Mouse (Mus musculus) liver, adult (tissue): Measurements from ENCODE around the gene Rnf126.

Experiments
- GATA4 ChIP-seq: IDR thresholded peaks from 2 replicates; pipeline ENCODE4 v1.6.1; 2014; ENCODE audit warnings: mild to moderate bottlenecking, low read length; ENCODE audit not compliant: insufficient replicate concordance

Rnf126 gene

DNA sequence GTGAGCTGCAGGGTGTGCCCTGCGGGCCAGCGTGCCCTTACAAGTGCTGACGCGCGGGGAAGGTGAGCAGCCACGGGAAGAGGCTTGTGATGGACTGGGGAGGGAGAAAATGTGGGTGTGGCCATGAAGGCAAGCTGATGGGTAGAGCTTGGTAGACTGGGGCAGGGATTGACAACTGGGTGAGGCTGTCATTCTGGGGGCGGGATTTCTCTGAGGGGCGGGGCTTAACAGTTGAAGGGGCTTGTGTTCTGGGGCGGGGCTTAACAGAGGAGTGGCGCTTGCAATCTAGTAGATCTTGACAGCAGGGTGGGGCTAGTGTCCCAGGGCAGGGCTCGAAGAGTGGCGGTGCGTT lies 13.9 kb upstream of the Rnf126 start:
- TF ChIP-seq GATA4, result no peak; the same call in 1 of the 2 replicates

GRCm38 (mm10) chr10:79779784-79780663 lies 13.3 kb upstream of the Rnf126 start:
- no peak; the same call in 1 of the 2 replicates for TF ChIP-seq GATA4

DNA sequence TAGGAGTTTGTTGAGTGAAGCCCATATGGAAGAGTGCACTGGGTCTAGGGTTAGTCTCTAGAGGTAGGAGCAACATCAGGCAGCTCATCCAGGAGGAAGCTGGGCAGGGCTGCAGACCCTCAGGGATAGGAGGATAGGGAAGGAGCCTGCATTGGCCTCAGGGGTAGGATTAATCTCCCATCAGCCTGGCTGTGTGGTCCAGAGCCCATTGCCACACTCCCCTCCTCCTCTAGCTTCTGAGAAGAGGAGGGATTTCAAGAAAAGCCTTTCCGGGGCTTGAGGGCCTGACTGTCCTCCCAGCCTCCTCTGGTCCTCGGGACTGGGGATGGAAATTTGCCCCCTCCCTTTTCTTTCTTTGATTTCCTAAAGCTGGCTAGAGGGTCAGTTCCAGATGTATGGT lies 12.4 kb upstream of the Rnf126 start:
- TF ChIP-seq GATA4, result no peak

DNA sequence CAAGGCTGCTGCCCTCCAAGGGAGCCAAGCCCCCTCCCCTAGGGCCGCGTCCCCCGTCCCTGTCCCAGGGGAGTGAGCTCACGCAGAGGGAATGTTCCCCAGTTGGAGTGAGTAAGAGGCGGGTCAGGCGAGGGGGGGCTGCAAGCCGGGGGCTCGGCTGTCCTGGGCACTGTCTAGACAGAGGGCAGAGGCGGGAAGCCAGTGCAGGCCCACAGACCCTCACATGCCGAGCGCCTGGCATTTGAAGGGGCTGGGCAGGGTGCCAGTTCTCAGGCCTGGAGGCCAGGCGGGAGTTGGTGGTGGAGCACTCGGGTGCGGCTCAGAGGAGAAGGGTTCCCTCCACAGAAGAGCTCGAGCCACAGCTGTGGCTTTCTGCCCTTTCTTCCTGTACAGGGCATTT lies 11.3 kb upstream of the Rnf126 start:
- TF ChIP-seq GATA4, result no peak

DNA sequence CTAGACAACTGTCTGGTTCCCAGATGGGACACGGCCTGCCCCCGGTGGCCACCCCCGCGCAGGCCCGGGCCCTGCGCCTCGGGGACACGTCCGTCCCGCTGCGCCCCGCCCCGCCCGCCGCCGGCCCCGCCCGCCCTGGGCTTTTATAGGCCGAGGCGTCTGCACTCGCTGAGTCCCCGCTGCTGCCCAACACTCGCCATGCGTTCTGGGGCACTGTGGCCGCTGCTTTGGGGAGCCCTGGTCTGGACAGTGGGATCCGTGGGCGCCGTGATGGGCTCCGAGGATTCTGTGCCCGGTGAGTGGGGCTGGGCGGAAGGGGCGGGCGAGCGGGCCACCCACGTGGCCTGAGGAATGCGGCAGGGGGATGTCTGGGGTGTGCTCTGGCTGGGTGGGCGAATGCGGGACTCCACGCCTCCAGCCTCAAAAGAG lies 10.4 kb upstream of the Rnf126 start, which contains the start of gene Fstl3:
Gene Fstl3 (plus strand): TSS at position 170 of the 429 bp plus-strand sequence.
- no peak for TF ChIP-seq GATA4

- no peak for TF ChIP-seq GATA4
Observed at GRCm38 (mm10) chr10:79774486-79775279, 7.9 kb upstream of the Rnf126 start.

GRCm38 (mm10) chr10:79773208-79773607 lies 6.5 kb upstream of the Rnf126 start:
- no peak for TF ChIP-seq GATA4

DNA sequence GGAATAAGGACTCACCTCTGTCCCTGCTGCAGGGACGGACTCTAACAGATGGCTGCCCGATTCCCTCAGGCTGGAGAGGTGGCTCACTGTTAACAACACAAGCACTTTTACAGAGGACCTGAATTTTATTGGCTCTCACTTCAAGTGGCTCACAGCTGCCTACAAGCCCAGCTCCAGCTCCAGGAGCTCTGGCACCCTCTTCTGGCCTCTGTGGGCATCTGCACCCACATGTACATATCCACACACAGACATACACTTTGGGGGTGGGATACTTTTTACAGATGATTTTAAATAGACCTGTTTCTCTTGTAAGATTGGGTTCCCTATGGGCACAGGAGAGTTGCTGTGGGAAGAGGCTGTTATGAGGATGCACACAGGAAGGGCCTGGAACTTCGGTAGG lies 5.6 kb upstream of the Rnf126 start:
- no peak for TF ChIP-seq GATA4

- TF ChIP-seq GATA4, result no peak
Observed at GRCm38 (mm10) chr10:79769329-79769728, 2.6 kb upstream of the Rnf126 start.

- no peak for TF ChIP-seq GATA4
Observed at GRCm38 (mm10) chr10:79768400-79768799, 1.6 kb upstream of the Rnf126 start.

DNA sequence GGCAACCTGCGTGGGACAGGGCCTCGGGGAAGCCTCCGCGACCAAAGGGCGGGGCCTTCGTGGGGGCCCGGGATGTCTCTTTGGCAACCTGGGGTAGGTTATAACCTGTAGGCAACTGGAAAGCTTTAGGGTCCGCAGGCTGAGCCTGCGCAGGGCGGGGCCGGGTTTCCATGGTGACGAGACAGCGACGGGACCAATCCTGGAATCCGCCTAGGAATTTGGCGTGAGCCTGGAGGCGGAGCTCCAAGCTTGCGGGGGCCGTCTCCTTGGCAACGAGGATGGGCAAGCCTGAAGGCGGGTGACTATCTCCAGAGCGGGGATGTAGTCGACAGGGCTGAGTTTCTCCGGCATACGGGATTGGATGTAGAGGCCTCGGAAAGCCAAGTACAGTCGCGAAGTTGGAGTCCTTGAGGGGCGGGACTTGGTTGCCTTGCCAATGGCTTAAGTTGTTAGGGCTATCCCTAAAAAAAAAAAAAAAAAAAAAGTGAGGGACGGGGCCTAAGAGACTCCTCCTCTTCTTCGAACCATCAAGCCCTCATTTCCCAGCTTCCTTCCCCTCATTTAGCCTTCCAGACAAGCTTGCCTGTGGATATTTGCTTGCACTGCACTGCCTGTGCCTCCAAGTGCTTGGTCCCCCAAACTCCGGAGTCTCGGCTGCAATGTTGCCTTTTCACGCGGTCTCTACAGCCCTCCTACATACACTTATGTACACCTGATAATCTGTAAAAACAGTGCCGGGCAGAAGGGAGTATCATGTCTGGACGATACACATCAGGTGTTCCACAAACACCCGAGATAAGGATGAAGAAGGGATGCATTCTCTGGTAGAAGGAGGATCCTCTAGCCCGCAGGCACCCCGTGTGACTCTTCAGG lies 856 bp upstream of the Rnf126 start:
- no peak for TF ChIP-seq GATA4

- no peak for TF ChIP-seq GATA4
Observed at GRCm38 (mm10) chr10:79766001-79766507, 698 bp downstream of the Rnf126 start.

DNA sequence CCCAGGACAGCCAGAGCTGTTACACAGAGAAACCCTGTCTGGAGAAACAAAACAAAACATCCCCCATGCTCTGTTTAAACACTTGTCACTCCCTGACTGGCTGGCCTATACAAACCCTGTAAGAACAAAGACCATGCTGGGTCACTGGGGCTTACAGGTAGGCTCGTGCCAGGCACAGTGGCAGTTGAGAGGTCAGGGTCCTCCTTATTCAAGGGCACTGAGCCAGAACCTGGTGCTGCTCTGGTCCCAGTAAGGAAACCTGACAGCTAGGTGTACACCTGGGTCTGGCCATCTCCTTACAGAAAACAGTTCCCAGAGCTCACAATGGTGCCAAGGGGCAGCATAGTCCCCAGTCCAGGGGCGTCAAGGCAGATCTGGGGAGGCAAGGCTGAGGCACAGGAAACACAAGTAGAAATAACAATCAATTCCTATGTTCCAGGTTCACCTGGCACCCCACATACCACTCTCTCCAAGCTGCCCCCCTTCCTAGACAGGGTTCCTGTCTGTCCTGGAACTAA lies 1.5 kb downstream of the Rnf126 start:
- TF ChIP-seq GATA4, result no peak

GRCm38 (mm10) chr10:79764234-79764633 lies 2.5 kb downstream of the Rnf126 start:
- TF ChIP-seq GATA4, result no peak

GRCm38 (mm10) chr10:79762875-79763274 lies 3.9 kb downstream of the Rnf126 start:
- TF ChIP-seq GATA4, result no peak
